Mouse (Mus musculus) heart, adult 9 months (tissue): ENCODE measurements around the gene Olfr715.
"Not testable (repeated sequence)": the region's sequence is repeated elsewhere in the genome, so short reads cannot be mapped to it uniquely, and the experiment has no call there.

Experiments used
- DNase-seq, 2 experiments: peaks; one replicate each; pipeline ENCODE4 v3.0.0; 2022; ENCODE audit warnings: low spot score in 2 of 2

Olfr715 gene

DNA sequence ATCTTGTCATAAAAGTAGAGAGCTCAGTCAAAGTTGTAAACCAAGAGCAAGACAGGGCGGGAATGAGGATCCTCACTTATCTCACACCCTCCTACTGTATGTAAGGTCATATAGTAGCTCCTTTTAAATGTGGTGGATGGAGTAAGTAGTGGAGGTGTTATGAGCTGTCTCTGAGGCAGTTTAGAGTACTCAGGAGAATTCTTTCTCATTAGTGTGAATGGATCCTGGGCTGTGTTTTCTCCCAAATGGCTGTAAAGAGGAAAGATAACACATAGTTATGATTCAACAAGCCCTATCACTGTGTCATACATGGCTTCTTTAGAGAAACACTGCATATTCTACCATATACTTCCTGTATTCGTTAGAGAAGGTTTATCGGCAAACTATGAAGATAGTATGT is at the start of gene Olfr715:
Olfr715 (minus strand) TSS at position 101 of the 400 bp plus-strand sequence.
- DNase-seq: not testable (repeated sequence)

GRCm38 (mm10) chr7:107180406-107180805 is 49.5 kb upstream of the Olfr715 start:
- DNase-seq: no peak

- no peak for DNase-seq
Observed at GRCm38 (mm10) chr7:107166690-107167089, 35.8 kb upstream of the Olfr715 start, which contains the start of gene Nlrp14. Gene Nlrp14 (plus strand): TSS chr7:107166990.

DNA sequence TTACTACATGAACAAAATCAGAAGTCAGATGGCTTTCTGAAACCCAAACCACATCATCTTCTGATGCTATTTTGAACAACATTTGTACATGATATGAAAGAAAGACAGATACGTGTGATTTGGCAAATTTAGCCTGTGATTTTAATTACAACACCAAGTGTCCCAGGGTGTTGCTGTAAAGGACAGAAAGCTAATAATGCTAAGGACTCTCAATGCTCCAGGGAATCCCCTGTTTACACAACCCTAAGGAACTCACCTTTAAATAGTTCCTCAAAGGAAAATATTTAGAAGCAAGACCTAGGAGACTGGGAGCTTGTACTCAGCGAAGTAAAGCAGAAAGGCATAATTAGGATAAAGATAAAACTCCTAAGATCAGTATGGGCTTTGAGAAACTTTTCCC is 7.1 kb upstream of the Olfr715 start, which contains the start of gene Olfr716:
Olfr716 (plus strand) TSS at position 301 of the 400 bp plus-strand sequence.
- not testable (repeated sequence) for DNase-seq

GRCm38 (mm10) chr7:107110269-107110668 is 20.6 kb downstream of the Olfr715 start, which contains the start of gene Olfr715b:
Gene Olfr715b (minus strand): TSS chr7:107110369.
- not testable (repeated sequence) for DNase-seq

DNA sequence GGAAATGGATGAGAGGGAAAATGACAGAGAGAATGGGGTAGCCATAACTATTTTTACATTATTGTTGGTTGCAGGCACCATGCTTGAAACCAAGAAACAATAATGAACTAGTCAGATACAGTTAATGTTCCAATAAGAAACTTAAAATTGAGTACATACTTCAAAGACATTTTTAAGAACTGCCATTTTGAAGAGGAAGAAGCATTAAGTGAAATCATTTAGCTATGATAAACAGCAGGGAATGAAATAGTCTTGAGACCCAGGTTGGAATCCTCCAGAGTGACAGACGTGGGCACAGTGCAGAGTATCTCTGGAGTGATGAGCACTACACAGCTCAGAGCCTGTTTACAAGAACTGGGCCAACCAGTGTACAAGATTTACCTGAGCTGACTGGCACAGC is 38.0 kb downstream of the Olfr715 start, which contains the start of gene Olfr17:
Olfr17 (plus strand) TSS at position 301 of the 400 bp plus-strand sequence.
- DNase-seq: no peak
